ENCODE assay signal across 15 mouse cellular contexts in the genomic region with DNA sequence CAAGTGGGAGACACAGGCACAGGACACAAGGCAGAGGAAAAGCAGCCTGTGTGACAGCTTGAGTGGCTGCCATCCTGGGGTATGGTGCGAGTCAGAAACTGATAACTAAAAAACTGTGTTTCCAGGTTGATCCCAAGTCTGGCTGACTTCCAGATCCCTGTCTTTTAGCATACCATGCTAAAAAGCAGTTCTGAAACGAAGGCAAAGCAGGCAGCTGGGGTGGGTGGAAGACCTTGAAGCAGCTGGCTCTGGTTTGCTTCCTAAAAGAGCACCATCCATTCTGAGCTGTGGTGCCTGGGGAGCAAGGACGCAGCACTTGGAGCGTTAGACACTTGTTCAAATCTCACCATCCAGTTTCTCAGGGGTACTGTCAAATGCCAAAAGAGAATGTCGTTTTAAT.
DNase-seq lines count a peak whose midpoint lies in the region; ATAC-seq and TF ChIP-seq lines count a peak whose summit lies in the region.
"Had no signal": no experiment of that assay in that cellular context is flagged by ENCODE, and none has a peak within 500 bp of the region (broad histone marks: within the 10 kb centered on the region; RNA-seq: fewer than 3 reads in every experiment).

No protein-coding gene starts in this region.

- peak; percentile 34 for DNase-seq in heart, adult 11 months
- no peak for DNase-seq in heart, adult 2 months
- peak; percentile 13 for DNase-seq in midbrain, postnatal 0 days (ENCODE audit: low spot score)
- DNase-seq in frontal cortex, postnatal 10 days (ENCODE audit: low spot score in 2 of 2) = peak; percentile 14 to 16
- peak; percentile 23 for DNase-seq in telencephalon, adult 2 months (ENCODE audit: low read depth, low spot score)
- DNase-seq in kidney, postnatal 36 days = no peak
- DNase-seq: cerebellum, adult 2 months; kidney, postnatal 25 days; liver, postnatal 0 days had no signal

- no peaks in the 10 kb centered on the region for H3K79me2 ChIP-seq in heart, adult 2 months (replicated peaks; ENCODE audit: control insufficient read depth, insufficient read depth, low read length)

- 32% methylated on average over 5 of the region's 5 CpGs for WGBS in heart, adult 2 months
- 56% methylated on average over 5 of the region's 5 CpGs for WGBS in midbrain, postnatal 0 days
- WGBS in midbrain, embryonic 16.5 days = 64% methylated on average over 5 of the region's 5 CpGs

- no peaks in the 10 kb centered on the region for H3K4me1 ChIP-seq in heart, adult 2 months (ENCODE audit: control insufficient read depth, insufficient read depth, low read length)
- H3K4me1 ChIP-seq in midbrain, postnatal 0 days (ENCODE audit: insufficient read depth, low read length) = no peaks in the 10 kb centered on the region
- H3K4me1 ChIP-seq in midbrain, embryonic 16.5 days (ENCODE audit: control insufficient read depth, insufficient read depth, low read length) = no peaks in the 10 kb centered on the region
- H3K4me1 ChIP-seq: hindbrain, embryonic 10.5 days; limb, embryonic 12.5 days; megakaryocyte, embryonic 14.5 days had no signal

- no peaks in the 10 kb centered on the region for H3K36me3 ChIP-seq in heart, adult 2 months (ENCODE audit: control insufficient read depth, insufficient read depth, low read length)
- no peaks in the 10 kb centered on the region for H3K36me3 ChIP-seq in midbrain, postnatal 0 days (ENCODE audit: insufficient read depth, low read length)
- H3K36me3 ChIP-seq in midbrain, embryonic 16.5 days (ENCODE audit: control insufficient read depth, insufficient read depth, low read length) = no peaks in the 10 kb centered on the region
- H3K36me3 ChIP-seq: heart, embryonic 10.5 days; hindbrain, embryonic 10.5 days; limb, embryonic 12.5 days had no signal

- H3K9me3 ChIP-seq in midbrain, postnatal 0 days (ENCODE audit: low read length) = no peaks in the 10 kb centered on the region
- no peaks in the 10 kb centered on the region for H3K9me3 ChIP-seq in midbrain, embryonic 16.5 days (replicated peaks; ENCODE audit: control insufficient read depth, low read length, poor library complexity, severe bottlenecking)
- H3K9me3 ChIP-seq: heart, embryonic 10.5 days; hindbrain, embryonic 10.5 days; limb, embryonic 12.5 days had no signal

- no peak overlapping the region for H3K4me2 ChIP-seq in midbrain, postnatal 0 days (ENCODE audit: low read depth, low read length, poor library complexity, severe bottlenecking)
- H3K4me2 ChIP-seq in midbrain, embryonic 16.5 days (ENCODE audit: low read length) = no peak overlapping the region
- H3K4me2 ChIP-seq: limb, embryonic 12.5 days had no signal

- no peak overlapping the region for H3K4me3 ChIP-seq in heart, adult 2 months
- no peak overlapping the region for H3K4me3 ChIP-seq in midbrain, postnatal 0 days (ENCODE audit: low read depth, low read length)
- H3K4me3 ChIP-seq in midbrain, embryonic 16.5 days (ENCODE audit: low read depth, low read length) = no peak overlapping the region
- H3K4me3 ChIP-seq: heart, embryonic 10.5 days; hindbrain, embryonic 10.5 days; limb, embryonic 12.5 days; megakaryocyte, embryonic 14.5 days had no signal

- no peak overlapping the region for H3K9ac ChIP-seq in heart, adult 2 months (ENCODE audit: low read depth, low read length)
- no peak overlapping the region for H3K9ac ChIP-seq in midbrain, postnatal 0 days (replicated peaks; ENCODE audit: low read length, poor library complexity, severe bottlenecking)
- no peak overlapping the region for H3K9ac ChIP-seq in midbrain, embryonic 16.5 days (ENCODE audit: low read depth, low read length)
- H3K9ac ChIP-seq: limb, embryonic 12.5 days; liver, postnatal 0 days had no signal

- no peak overlapping the region for H3K27ac ChIP-seq in heart, adult 2 months
- no peak overlapping the region for H3K27ac ChIP-seq in midbrain, postnatal 0 days (ENCODE audit: low read depth, low read length)
- H3K27ac ChIP-seq in midbrain, embryonic 16.5 days (ENCODE audit: low read length) = no peak overlapping the region
- H3K27ac ChIP-seq: heart, embryonic 10.5 days; hindbrain, embryonic 10.5 days; limb, embryonic 12.5 days had no signal

- intact Hi-C loops in heart, adult 2 months (cut with DNase I) = no loop called here

- TF ChIP-seq CTCF in heart, adult 2 months (IDR thresholded peaks at IDR 0.05) = no peak
- TF ChIP-seq CTCF in midbrain, postnatal 0 days (IDR thresholded peaks at IDR 0.05) = no peak

- no peak for ATAC-seq in midbrain, postnatal 0 days (ENCODE audit: low FRiP score)
- ATAC-seq in midbrain, embryonic 16.5 days = no peak
- ATAC-seq: intestine, postnatal 0 days; liver, postnatal 0 days had no signal

- no peak for TF ChIP-seq POLR2A in heart, adult 2 months (IDR thresholded peaks at IDR 0.05; ENCODE audit: insufficient read depth, low read depth, low read length)

- no peak for TF ChIP-seq EP300 in heart, adult 2 months (IDR thresholded peaks at IDR 0.05; ENCODE audit: insufficient read depth, low read depth, low read length)

- no peaks in the 10 kb centered on the region for H3K27me3 ChIP-seq in heart, adult 2 months (ENCODE audit: control insufficient read depth, insufficient read depth, low read length)
- no peaks in the 10 kb centered on the region for H3K27me3 ChIP-seq in midbrain, postnatal 0 days (ENCODE audit: insufficient read depth, low read length)
- no peaks in the 10 kb centered on the region for H3K27me3 ChIP-seq in midbrain, embryonic 16.5 days (ENCODE audit: control insufficient read depth, insufficient read depth, low read depth, low read length)
- H3K27me3 ChIP-seq: limb, embryonic 12.5 days; megakaryocyte, embryonic 14.5 days had no signal

Comparison
In these comparisons a context has a peak if more than half of its experiments do, and no peak if none do; other contexts are left out.
1. DNase-seq: peak in heart, adult 11 months (single experiment), midbrain, postnatal 0 days (single experiment), frontal cortex, postnatal 10 days (2 of 2) and telencephalon, adult 2 months (single experiment); none in heart, adult 2 months (0 of 2) and kidney, postnatal 36 days (0 of 2).